Mouse (Mus musculus): ENCODE measurements around the gene Ccdc159.

Gene Ccdc159

DNA sequence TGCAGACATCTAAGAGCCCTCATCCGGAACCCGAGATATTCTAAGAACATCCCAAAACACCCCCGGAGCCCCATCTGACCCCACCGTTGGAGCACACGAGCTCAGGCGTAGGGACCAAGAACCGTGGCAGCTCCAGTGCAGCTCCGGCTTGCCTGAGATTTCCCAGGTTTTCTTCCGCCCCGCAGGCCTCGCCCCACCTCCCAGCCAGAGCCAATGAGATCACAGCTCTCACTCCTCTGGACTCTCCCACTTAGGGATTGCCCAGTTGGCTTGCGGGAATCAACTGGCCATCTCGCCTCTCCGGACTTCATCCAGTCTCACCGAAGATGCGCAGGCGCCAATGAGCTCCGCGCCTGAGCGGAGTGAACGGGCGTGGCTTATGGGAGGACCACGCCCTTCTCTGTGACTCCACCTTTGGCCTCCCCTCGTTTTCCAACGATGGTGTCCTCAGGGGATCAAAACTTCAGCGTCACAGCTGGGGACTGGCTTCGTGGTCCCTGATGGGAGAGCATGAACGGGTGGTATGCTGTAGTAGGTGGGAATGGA is at the start of gene Ccdc159, which contains the start of gene Tmem205:
Ccdc159 (plus strand) TSS at position 264 of the 546 bp plus-strand sequence.
Tmem205 (minus strand) TSS at position 349 of the 546 bp plus-strand sequence.
- CTCF ChIA-PET = interaction anchor here (0.6 kb wide), 1 partner anchor 24 kb away, joined by 3 read pairs; no protein-coding TSS in a partner anchor

DNA sequence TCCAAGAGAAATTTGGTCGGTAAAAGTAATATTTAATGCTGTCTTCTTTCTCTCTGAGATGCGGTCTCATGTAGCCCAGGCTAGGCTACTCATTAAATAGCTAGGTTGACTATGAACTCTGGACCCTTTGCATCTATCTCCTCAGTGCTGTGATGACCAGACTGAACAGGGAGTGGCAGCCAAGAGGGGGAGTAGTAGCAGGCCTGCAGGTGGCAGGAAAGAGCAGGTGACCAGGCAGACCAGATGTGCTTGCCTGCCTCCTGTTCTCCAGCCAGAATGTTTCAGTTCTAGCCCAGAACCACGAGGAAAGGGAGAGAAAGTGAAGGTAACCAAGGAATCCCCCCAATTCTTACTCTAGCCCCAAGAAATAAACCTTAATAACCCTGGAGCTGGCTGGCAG is 38.0 kb upstream of the Ccdc159 start:
- CTCF ChIA-PET = no interaction called here

DNA sequence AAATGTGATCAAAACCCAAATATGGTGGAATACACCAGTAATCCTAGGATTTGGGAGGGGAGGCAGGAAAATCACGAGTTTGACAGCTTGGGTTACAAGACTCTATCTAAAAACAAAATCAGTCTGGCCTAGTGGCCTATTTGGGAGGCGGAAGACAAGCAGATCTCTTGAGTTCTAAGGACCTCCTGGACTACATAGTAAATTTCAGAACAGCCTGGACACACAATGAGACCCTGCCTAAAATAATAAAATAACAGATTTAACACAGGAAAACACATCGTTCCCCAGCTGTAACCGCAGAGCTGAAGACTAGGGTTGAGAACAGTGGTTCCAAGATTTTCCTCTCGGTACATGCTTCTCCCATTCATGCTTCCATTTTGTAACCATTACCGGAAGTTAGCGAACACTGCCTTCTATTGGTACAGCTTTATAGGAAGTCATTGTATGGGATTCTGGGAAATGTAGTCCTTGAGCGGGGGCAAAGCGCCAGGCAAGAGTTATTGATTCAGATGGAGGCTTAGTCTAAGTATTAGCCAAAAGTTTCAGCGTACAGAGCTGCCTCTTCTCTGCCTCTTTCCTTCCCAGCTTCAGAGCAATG is 25.9 kb upstream of the Ccdc159 start:
- CTCF ChIA-PET = interaction anchor here (0.5 kb wide), 1 partner anchor 255 kb away, joined by 3 read pairs; the partner anchor contains the start of gene Pigyl

DNA sequence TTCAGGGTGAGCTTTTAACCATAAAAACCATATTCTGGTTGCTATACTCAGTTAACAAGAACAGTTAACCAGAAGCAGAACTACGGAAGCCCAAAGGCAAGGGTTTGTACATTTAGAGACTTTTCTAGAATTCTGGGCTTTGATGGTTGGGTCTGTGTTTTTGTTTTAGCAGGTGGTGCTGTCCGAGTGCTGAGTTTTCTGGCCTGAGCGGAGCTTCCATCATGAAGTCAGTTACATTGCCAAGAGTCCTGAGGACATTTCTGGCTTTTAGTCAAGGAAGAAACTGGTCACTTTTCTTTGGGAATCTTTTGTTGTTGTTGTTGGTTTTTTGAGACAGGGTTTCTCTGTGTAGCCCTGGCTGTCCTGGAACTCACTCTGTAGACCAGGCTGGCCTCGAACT is 23.2 kb upstream of the Ccdc159 start:
- CTCF ChIA-PET = no interaction called here

DNA sequence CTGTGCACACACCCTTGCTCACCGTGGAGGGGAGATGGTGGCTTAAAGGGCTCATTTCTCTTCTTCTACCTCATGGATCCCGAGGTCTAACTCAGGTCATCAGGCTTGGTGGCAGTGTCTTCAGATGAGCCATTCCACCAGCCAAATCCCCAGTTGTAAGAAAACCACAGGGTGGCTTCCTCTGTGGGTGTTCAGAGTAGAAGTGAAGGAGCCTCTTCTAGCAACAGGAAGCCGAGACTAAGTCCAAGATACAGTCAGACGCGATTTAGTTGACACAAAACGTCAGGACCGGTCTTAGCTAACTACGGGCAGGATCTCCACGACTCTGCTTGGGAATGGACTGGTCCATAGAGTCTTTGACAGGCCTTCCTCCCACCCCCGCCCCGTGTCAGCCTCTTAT is 19.1 kb upstream of the Ccdc159 start:
- CTCF ChIA-PET = interaction anchor here (0.8 kb wide), 1 partner anchor 174 kb away, joined by 7 read pairs; no protein-coding TSS in a partner anchor

DNA sequence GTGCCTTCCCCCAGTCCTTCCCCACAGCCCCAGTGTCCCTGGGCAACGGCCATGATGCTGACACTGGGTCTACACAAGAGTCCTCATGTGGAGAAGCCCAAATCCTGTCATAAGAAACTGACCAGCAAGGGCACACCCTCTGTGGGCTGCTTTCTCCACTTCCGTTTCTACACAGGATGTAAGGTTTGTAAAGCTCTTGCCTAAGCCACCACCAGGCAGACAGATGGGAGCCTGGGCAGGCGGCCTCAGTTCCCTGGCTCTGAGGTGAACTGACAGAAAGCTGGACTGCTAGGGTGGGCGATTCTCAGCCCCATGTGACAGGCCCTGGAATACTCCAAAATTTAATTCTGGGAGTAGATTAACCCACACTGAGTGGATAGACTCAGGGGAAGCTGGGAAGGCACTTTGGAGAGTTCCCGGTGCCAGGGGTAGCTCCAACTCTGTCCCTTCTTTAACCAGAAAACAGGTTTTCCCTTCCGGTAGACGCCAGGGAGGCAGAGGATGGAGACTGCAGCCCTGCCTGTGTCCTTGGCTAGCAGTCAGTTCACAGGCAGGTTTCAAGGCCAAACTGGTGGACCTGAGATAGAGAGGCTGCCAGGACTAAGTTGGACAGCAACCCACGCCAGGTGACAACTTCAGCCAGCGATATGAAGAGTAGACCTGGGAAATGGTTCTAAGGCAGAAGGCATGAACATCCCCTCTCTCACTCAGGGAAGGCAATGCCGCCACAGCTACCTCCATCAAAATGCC is 17.6 kb upstream of the Ccdc159 start:
- CTCF ChIA-PET = no interaction called here

DNA sequence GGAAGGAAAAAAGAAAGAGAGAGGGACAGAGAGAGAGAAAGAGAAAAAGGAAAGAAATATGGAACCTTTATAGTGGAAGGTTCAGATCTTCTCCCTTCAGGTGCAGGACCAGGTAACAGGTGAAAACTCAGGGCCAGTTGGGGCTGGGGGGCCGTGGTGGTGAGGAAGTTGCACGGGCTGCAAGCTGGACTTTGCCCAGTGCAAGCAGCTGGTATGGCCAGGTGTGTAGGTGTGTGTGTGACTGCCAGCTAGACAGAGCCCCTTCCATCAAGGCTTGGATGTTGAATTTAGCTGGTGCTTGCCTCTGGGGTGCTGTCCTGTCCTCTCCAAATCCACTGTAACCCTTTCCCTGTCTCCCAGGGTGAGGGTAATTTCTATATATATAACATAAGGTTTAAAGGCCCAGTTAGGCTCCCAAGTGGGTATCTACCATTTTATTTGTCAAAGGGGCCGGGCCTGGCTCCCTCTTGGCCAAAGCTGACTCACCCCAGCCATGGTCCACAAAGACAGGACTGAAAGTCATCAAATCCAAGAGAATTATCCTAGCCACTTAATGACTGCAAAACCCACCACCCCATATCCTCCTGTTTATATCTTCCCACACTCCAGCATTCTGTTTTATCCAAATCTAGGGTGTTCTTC is 10.3 kb upstream of the Ccdc159 start:
- CTCF ChIA-PET = no interaction called here

DNA sequence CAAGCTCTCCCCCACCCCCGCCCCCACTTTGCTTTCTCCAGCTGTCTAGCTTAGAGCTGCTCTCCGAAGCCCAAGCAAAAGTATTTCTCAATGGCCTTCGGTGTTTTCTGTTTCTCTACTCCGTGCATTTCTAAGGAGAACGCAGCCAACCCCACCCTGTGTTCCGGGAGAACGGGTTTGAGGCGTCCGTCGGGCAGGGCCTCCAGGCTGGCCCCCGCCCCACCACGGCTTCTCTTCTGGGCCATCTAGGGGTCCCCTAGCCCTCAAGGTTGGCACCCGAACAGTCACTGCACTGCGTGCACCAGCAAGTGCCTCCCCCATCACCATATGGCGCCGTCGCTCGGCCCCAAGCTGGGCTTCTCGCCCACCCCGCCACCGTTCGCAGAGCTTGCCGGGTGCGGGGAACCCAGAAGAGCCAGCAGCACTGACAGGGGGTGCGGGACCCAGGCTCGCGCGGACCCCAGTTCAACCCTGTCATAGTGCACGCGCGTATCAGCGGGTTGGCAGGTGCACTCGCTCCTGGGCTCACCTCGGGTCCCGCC is 9.7 kb upstream of the Ccdc159 start:
- CTCF ChIA-PET = no interaction called here

DNA sequence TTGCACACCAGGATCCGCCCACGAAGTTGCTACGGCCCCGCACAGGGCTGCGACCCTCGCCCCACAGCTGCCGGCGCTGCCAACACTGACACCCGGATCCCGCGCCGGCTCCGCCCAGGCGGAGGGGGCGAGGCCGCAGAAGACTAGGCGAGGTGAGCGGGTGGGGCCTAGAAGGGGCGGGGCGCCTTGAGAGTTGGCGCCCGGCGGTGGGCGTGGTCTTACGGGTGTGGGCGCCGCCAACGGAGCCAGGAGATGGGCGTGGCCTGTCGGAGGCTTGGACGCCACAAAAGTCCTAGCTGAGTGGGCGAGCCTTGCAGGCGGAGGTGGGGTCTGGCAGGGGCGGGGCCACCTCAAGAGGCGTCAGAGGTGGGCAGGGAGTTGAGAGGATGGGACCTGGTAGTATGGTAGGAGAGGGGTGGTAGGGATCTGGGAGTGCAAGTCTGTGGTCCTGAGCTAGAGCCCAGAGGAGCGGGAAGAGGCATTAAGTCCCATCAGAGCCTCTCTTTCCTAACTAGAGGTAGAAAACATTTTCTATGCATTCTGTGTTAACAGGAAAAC is 9.2 kb upstream of the Ccdc159 start, which contains the start of gene Rab3d:
Rab3d (minus strand) TSS at position 158 of the 558 bp plus-strand sequence.
- CTCF ChIA-PET = no interaction called here

DNA sequence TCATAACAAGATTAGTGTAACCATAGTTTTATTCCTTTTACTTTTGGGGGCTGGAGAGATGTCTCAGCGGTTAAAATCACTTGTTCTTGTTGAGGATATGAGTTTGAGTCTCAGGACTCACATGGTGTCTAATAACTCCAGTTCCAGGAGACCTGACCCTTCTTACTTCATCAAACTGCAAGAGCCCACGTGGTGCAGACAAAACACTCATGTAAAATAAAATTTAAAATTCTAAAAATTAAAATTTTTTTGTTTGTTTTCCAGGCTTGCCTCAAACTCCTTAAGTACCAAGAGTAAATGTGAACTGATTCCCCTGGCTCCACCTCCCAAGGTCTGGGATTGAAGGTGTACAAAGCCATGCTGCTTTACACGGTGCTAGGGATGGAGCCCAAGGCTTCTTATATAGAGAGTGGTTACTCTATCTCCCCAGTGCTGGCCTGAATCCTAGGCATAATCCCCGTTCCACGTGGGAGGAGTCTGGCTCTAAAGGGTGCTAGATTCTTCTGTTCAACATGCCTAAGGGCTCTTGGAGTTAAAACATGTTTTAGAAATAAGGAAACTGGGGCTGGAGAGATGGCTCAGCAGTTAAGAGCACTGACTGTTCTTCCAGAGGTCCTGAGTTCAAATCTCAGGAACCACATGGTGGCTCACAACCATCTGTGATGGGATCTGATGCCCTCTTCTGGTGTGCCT is 8.4 kb upstream of the Ccdc159 start:
- CTCF ChIA-PET = no interaction called here

DNA sequence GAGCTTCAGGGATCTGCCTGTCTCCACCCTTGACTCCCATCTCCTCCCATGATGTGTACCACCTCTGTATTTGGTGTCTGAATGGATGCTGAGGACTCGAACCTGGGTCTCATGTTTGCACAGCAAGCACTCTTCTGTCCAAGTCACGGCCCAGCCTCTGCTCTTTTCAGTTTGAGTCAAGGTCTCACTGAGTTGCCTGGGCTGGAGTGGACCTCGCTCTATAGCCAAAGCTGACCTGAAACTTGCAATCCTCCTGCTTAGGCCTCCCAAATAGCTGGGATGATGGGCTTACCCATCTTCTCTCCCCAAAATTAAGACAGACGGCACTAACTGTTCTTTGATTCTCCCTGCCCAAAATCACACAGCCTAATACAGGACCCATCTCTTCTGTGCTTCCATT is 4.2 kb upstream of the Ccdc159 start:
- CTCF ChIA-PET = no interaction called here

DNA sequence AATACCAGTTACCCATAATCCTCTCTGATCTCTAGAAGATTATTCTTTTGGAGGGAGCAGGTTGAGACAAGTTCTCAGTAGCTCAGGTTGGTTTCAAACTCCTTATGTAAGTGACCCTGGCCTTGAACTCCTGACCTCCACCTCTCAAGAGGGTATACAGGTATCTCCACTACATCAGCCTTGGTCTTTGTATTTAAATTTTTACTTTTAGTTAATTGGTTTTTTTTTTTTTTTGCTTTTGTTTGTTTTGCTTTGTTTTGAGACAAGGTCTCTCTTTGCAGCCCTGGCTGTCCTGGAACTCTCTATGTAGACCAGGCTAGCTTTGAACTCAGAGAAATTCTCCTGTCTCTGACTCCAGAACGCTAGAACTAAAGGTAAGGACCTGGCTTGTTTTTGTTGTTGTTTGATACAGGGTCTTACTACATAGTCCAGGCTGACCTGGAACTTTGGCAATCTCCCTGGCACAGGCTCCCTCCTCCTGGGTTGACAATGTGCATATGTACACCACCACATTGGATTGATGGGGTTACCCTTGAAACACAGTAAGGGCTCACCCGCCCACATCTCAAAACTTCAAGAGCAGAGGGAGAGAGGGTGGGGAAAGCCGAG is 3.7 kb upstream of the Ccdc159 start:
- CTCF ChIA-PET = no interaction called here

DNA sequence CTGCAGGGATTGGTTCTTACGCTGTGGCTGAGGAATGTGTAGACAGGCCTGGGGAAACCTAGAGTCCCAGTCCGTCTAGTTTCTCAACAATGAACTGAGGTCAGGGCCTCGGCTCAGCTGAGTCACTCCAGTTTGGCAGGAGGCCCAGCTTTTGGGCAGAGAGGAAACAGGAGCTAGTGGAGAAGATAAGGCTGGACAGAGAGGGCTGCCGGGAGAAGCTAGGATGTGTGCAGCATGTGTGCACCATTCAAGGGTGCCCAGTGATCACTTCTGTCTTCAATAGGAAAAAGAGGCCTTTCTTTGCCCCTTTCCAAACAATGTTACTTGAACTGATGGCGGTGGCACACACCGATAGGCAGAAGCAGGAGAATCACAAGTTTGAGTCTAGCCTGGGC is 3.2 kb upstream of the Ccdc159 start:
- CTCF ChIA-PET = no interaction called here

DNA sequence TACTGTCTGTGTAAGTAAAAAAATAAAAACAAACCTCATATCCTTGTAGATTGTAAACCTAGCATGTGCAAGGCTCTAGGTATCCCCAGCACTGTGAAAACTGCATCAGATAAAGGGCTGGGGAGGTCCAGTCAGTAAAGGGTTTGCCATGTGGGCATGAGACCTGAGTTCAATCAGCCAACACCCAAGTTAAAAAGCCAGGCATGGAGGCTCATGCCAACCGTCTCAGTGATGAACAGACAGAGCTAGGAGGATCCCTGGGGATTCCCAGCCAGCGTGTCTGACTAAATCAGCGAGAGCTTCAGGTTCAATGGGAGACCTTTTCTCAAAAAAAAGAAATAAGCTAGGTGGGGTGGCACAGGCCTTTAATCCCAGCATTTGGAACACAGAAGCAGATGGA is 2.2 kb upstream of the Ccdc159 start:
- CTCF ChIA-PET = no interaction called here

DNA sequence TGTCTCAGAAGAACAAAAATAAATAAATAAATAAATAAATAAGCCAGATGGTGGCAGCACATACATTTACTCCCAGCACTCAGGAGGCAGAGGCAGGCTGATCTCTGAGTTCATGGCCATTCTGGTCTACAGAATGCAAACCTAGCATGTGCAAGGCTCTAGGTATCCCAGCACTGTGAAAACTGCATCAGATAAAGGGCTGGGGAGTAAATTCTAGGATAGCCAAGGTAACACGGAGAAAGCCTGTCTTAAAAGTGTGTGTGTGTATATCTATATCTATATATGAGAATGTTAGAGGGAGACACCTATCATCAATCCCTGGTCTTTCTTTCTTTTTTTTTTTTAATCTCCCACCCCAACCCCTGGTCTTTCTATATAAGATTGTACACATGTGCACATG is 1.8 kb upstream of the Ccdc159 start:
- CTCF ChIA-PET = no interaction called here

DNA sequence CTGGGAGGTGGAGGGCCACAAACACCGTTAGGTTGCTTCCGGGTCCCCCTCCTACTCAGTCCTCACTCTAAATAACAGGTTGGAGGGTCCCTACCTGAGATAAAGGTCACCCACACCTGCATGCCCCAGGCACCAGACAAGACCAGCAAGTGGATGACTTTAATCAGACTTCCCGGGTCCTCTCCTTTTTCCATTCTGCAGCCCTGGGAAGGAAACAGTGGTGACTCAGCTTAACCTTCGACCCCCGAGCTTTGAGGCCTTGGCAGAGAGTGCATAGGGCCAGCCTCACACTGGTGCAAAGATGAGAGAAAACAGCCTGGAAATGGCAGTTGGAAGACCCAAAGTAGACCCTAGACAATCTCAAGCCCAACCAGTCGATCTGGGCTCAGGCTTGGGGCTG is 1.1 kb upstream of the Ccdc159 start:
- CTCF ChIA-PET = no interaction called here

DNA sequence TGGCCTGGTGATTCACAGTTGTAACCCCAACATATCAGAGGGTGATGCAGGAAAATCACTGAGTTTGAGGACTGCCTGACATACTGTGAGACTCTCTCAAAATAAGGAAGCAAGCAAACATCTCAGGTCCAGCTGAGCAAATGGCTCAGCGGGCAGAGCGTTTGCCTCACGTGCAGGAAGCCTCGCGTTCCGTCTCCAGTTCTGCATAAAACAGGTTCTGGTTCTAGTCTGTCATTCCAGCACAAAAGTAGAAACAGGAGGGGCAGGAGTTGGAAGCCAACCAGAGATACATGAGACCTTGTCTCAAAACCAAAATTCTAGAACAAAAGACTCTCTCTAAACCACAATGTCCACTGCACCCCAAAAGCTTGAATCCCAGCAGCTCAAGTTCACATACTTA is 487 bp upstream of the Ccdc159 start:
- CTCF ChIA-PET = no interaction called here

DNA sequence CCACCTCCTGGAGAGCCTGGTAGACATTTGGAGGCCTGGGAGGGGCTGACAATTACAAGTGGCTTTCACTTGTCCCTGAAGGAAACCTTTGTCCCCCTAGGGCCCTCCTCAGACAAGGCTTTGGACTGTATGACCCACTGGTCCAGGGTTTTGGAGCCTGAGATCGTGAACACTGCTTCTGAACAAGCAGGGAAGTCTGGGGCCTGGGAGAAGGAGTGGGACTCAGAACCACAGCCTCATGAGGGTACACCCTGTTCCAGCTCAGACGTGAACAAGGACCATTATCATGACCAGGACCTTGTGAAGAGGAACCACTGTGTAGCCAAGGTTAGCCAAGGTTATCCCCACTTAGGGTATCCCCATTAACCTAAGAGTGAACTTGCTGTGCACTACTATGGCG is 1.9 kb downstream of the Ccdc159 start:
- CTCF ChIA-PET = interaction anchor here (0.6 kb wide), 2 partner anchors 38 to 61 kb away, joined by 3 read pairs; no protein-coding TSS in a partner anchor

DNA sequence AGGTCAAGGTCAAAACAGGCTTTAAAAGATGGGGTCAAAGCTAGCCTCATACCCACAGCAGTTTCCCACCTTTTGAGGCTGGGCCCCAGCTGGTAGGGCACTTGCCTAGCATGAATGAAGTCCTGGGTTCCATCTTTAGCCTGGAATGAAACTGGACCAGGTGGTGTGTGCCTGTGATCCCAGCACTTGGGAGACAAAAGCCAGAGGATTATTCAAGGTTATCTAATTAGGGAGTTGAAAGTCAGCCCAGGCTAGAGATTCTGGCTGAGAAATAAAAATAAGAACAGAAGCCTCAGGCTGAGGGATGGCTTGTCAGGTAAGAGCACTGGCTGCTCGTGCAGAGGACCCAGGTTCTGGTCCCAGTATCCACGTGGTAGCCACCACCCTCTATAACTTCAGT is 4.7 kb downstream of the Ccdc159 start:
- CTCF ChIA-PET = no interaction called here

DNA sequence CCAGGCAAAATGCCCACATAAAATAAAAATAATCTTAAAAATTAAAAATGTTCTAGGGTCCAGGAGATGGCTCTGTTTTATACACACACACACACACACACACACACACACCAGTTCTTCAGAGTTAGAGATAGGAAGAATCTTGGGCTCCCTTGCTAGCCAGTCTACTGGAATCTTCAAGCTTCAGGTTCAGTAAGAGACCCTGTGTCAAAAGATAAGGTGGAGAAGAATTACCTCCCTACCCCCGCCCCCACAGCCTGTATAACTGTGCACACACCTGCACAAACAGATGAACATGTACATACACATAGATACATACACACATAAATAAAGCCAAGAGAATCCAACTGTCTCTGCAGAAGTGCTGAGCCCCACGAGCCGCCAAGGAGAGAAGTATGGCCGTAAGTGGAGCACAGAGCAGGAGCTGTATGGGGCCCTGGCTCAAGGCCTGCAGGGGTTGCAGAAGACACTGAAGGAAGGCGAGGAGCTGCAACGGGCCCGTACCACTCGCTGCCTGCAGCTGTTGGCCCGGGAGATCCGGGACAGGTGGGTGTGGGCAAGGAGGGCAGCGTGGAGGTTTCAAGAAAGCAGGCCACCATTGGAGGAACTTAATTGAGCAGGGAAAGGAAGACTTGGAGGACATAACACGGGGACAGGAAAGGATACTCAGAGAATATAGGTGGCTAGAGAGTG is 5.3 kb downstream of the Ccdc159 start:
- CTCF ChIA-PET = no interaction called here
